Mouse (Mus musculus) cerebral cortex, adult 2 months (tissue): Measurements from ENCODE around the gene Gm20852.

ENCODE experiments used
- WGBS: fragments of 180-500 bp; shearing (Covaris S2); methylation state at CpG from one replicate; pipeline ENCODE4 v1.1.7; 2018; 5-methylcytosine and 5-hydroxymethylcytosine counted together

Gene Gm20852

DNA sequence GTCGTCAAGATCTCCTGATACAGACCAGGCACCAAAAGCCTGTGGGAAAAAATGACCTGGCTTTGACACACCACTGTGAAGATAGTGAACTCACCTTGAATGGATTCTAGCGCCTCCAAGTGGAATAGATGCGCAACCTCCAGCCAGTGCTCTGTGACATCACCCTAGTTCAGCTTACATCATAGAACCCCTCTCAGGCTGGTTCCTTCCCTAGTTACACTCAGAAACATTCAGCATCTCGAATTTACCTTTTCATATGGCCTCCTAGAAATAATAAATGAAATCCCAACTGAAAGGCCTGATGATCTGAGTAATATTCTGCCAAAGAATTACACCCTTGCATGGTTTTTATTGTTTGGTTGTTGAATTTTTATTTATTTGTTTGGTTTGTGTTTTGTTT is at the start of gene Gm20852:
Gene Gm20852, minus strand, starts transcription at position 101 of the 400 bp plus-strand sequence.
- no CpG with 5 or more reads among the region's 4 CpGs for WGBS
